Comparison of ENCODE assay signal across 22 mouse cellular contexts in genomic region chr9:67878197-67878769, GRCm38 (mm10). TPM values are rescaled to one million over a fixed set of nuclear protein-coding genes. Genes with fewer than 3 reads are reported as not detected.
DNase-seq lines count a peak whose midpoint lies in the region; ATAC-seq and TF ChIP-seq lines count a peak whose summit lies in the region.
"Had no signal": no experiment of that assay in that cellular context is flagged by ENCODE, and none has a peak within 500 bp of the region (broad histone marks: within the 10 kb centered on the region; RNA-seq: fewer than 3 reads in every experiment).

No protein-coding gene starts in this region.

- peak in 1 of 2 experiments; percentile 45; a peak in 1 of 4 replicates for TF ChIP-seq POLR2A in MEL (IDR thresholded peaks at IDR 0.05; ENCODE audit: control insufficient read depth in 1 of 2, insufficient read depth in 1 of 2, low read depth in 1 of 2, low read length in 2 of 2, poor library complexity in 1 of 2)

- H3K4me3 ChIP-seq in erythroblast, embryonic 14.5 days (replicated peaks): peak overlapping the region; percentile 37
- H3K4me3 ChIP-seq in MEL (ENCODE audit: control insufficient read depth in 1 of 2, insufficient read depth in 1 of 2, low read depth in 2 of 2, low read length in 2 of 2): peak overlapping the region; percentile 39 to 49
- no peak overlapping the region for H3K4me3 ChIP-seq in liver, postnatal 0 days (ENCODE audit: low read depth, low read length)
- H3K4me3 ChIP-seq: forebrain, embryonic 10.5 days; limb, embryonic 10.5 days; stomach, embryonic 15.5 days had no signal

- 62% methylated on average over 11 of the region's 11 CpGs for WGBS in liver, postnatal 0 days (ENCODE audit: insufficient replicate concordance)

- H3K4me1 ChIP-seq in erythroblast, embryonic 14.5 days (ENCODE audit: control insufficient read depth): peaks cover 53% of the 10 kb centered on the region
- H3K4me1 ChIP-seq in MEL (ENCODE audit: control insufficient read depth in 1 of 2, insufficient read depth in 2 of 2, low read length in 2 of 2): peaks cover 27 to 34% of the 10 kb centered on the region in 2 experiments
- H3K4me1 ChIP-seq in liver, postnatal 0 days (ENCODE audit: insufficient read depth): no peaks in the 10 kb centered on the region; the same call in none of the 2 replicates
- H3K4me1 ChIP-seq: forebrain, embryonic 10.5 days; stomach, embryonic 15.5 days had no signal

- TF ChIP-seq CTCF in MEL (IDR thresholded peaks at IDR 0.05 in 2 of 3, conservative IDR thresholded peaks at IDR 0.05 in 1 of 3; ENCODE audit: control insufficient read depth in 1 of 3, insufficient read depth in 1 of 3, low read depth in 2 of 3, low read length in 3 of 3, poor library complexity in 1 of 3, severe bottlenecking in 1 of 3): peak; percentile 50 to 75 (median 66); a peak in 5 of 6 replicates
- TF ChIP-seq CTCF in liver, postnatal 0 days (IDR thresholded peaks at IDR 0.05; ENCODE audit: low read depth): peak; percentile 47

- DNase-seq in MEL (ENCODE audit: low read depth, low spot score): peak; percentile 88
- DNase-seq in liver: peak; percentile 59
- no peak for DNase-seq in liver, postnatal 0 days
- DNase-seq in kidney, adult 8-10 months: no peak
- DNase-seq in adrenal gland, adult (ENCODE audit: inconsistent age in 2 of 2, low spot score in 1 of 2): no peak
- no peak for DNase-seq in spleen, postnatal 14 days (ENCODE audit: low spot score in 2 of 2)
- DNase-seq: cerebellum, adult 11 months; cerebellum, postnatal 14 days; embryo, embryonic 11 days; heart, adult 11 months; kidney, postnatal 36 days; lung, adult 18-20 months; lung, postnatal 14 days; right cerebral cortex, postnatal 25 days had no signal

- no peaks in the 10 kb centered on the region for H3K27me3 ChIP-seq in erythroblast, embryonic 14.5 days (ENCODE audit: control insufficient read depth)
- no peaks in the 10 kb centered on the region for H3K27me3 ChIP-seq in MEL (ENCODE audit: control insufficient read depth in 1 of 2, insufficient read depth in 2 of 2, low read length in 2 of 2)
- no peaks in the 10 kb centered on the region for H3K27me3 ChIP-seq in liver, postnatal 0 days (ENCODE audit: insufficient read depth, low read length)
- H3K27me3 ChIP-seq: stomach, embryonic 15.5 days had no signal

- peak overlapping the region; percentile 38 for H3K4me2 ChIP-seq in liver, postnatal 0 days (ENCODE audit: low read depth, low read length)
- H3K4me2 ChIP-seq: stomach, embryonic 15.5 days had no signal

- peak overlapping the region; percentile 99 for H3K27ac ChIP-seq in MEL (ENCODE audit: control insufficient read depth, low read depth, low read length)
- peak overlapping the region; percentile 57; the same call in 1 of the 2 replicates for H3K27ac ChIP-seq in liver, postnatal 0 days (ENCODE audit: low read depth)
- H3K27ac ChIP-seq: forebrain, embryonic 10.5 days; stomach, embryonic 15.5 days had no signal

- H3K9ac ChIP-seq in MEL (ENCODE audit: control insufficient read depth, low read depth, low read length, poor library complexity, severe bottlenecking): peak overlapping the region; percentile 75
- H3K9ac ChIP-seq in liver, postnatal 0 days (replicated peaks): no peak overlapping the region
- H3K9ac ChIP-seq: stomach, embryonic 15.5 days had no signal

- no peaks in the 10 kb centered on the region for H3K79me2 ChIP-seq in MEL (ENCODE audit: control insufficient read depth, insufficient read depth, low read length, poor library complexity)

- peak; percentile 82 to 95; a peak in 3 of 4 replicates for TF ChIP-seq EP300 in MEL (IDR thresholded peaks at IDR 0.05; ENCODE audit: low read depth in 1 of 2, low read length in 2 of 2)
- TF ChIP-seq EP300 in liver, postnatal 0 days (IDR thresholded peaks at IDR 0.05; ENCODE audit: low read depth): peak; percentile 88

- H3K9me3 ChIP-seq in erythroblast, embryonic 14.5 days (ENCODE audit: control insufficient read depth, low read length): no peaks in the 10 kb centered on the region
- no peaks in the 10 kb centered on the region for H3K9me3 ChIP-seq in MEL (replicated peaks; ENCODE audit: insufficient read depth, low read length)
- H3K9me3 ChIP-seq in liver, postnatal 0 days (ENCODE audit: low read length): no peaks in the 10 kb centered on the region
- H3K9me3 ChIP-seq: forebrain, embryonic 10.5 days; limb, embryonic 10.5 days; stomach, embryonic 15.5 days had no signal

- no peak for TF ChIP-seq RAD21 in MEL (IDR thresholded peaks at IDR 0.05; ENCODE audit: low read depth, low read length)

- ATAC-seq in erythroblast, adult 5-6 weeks (replicated peaks; ENCODE audit: low FRiP score, poor library complexity, severe bottlenecking): no peak
- peak; percentile 69 for ATAC-seq in liver, postnatal 0 days

- H3K36me3 ChIP-seq in erythroblast, embryonic 14.5 days (ENCODE audit: control insufficient read depth): peaks cover 49% of the 10 kb centered on the region
- peaks cover 0 to 44% of the 10 kb centered on the region in 2 experiments; a peak in 3 of 4 replicates for H3K36me3 ChIP-seq in MEL (ENCODE audit: control insufficient read depth in 1 of 2, insufficient read depth in 2 of 2, low read length in 2 of 2)
- H3K36me3 ChIP-seq in liver, postnatal 0 days (replicated peaks; ENCODE audit: insufficient read depth, low read length): peaks cover 38% of the 10 kb centered on the region
- H3K36me3 ChIP-seq: stomach, embryonic 15.5 days had no signal

TF ChIP-seq in MEL, 35 proteins besides CTCF, POLR2A, EP300 and RAD21:
- TF ChIP-seq SIN3A (IDR thresholded peaks at IDR 0.05; ENCODE audit: low read length) (peak; percentile 77), ETS1 (IDR thresholded peaks at IDR 0.05; ENCODE audit: low read depth, low read length) (peak; percentile 72), RCOR1 (IDR thresholded peaks at IDR 0.05; ENCODE audit: low read depth, low read length) (peak; percentile 65), CHD2 (IDR thresholded peaks at IDR 0.05; ENCODE audit: low read length) (no peak), TBP (IDR thresholded peaks at IDR 0.05; ENCODE audit: low read depth, low read length) (peak; percentile 88; the same call in 1 of the 2 replicates), MAX (IDR thresholded peaks at IDR 0.05; ENCODE audit: low read length) (peak; percentile 31; the same call in 1 of the 2 replicates), GATA1 (IDR thresholded peaks at IDR 0.05; ENCODE audit: low read depth, low read length) (peak; percentile 88), BHLHE40 (IDR thresholded peaks at IDR 0.05; ENCODE audit: borderline replicate concordance, low read depth, low read length) (0 out of 2 replicates have a peak, but pooled peaks have one; percentile 44), POLR2AphosphoS5 (IDR thresholded peaks at IDR 0.05; ENCODE audit: borderline replicate concordance, low read depth, low read length) (no peak), TAL1 (IDR thresholded peaks at IDR 0.05; ENCODE audit: low read length) (peak; percentile 77), MYB (IDR thresholded peaks at IDR 0.05; ENCODE audit: low read depth, low read length) (peak; percentile 86), TCF12 (IDR thresholded peaks at IDR 0.05; ENCODE audit: low read depth, low read length) (peak; percentile 69; the same call in 1 of the 2 replicates), HCFC1 (IDR thresholded peaks at IDR 0.05; ENCODE audit: low read depth, low read length) (no peak), E2F4 (IDR thresholded peaks at IDR 0.05; ENCODE audit: borderline replicate concordance, low read depth, low read length) (0 out of 2 replicates have a peak, but pooled peaks have one; percentile 17)

RNA-seq across cellular contexts. Expression of gene Vps13c, which starts 38.1 kb away (rescaled TPM):
- polyA plus RNA-seq in erythroblast, embryonic 14.5 days (2012): 0.26 and 0.37 TPM in 2 replicates
- 6.7 and 12.3 TPM in 2 replicates for total RNA-seq in erythroblast, adult 5-6 weeks (2015; ENCODE audit: low replicate concordance)
- 6.5 and 8.4 TPM in 2 replicates for total RNA-seq in erythroblast, adult 5-6 weeks (2017; ENCODE audit: low replicate concordance)
- total RNA-seq in MEL (2012; rRNA removed): 14.6 and 18.3 TPM in 2 replicates
- polyA plus RNA-seq in MEL (2012; ENCODE audit: insufficient read depth in 1 of 2, insufficient read length in 2 of 2, low read depth in 1 of 2, low replicate concordance in 2 of 2, missing spikeins in 1 of 2): 10 to 100 TPM in 1 of 2 experiments, not detected in 1; 28.3 TPM
- polyA plus RNA-seq in liver, postnatal 0 days (2015; fragmentation: Nextera tagmentation; extraction: Ambion mirVana): 3.2 and 3.4 TPM in 2 replicates

RNA-seq across cellular contexts. Expression of gene C2cd4a, which starts 46.2 kb away (rescaled TPM):
- 0.28 and 0.30 TPM in 2 replicates for polyA plus RNA-seq in erythroblast, embryonic 14.5 days (2012)
- not detected in 2 replicates for total RNA-seq in erythroblast, adult 5-6 weeks (2015; ENCODE audit: low replicate concordance)
- not detected in 2 replicates for total RNA-seq in erythroblast, adult 5-6 weeks (2017; ENCODE audit: low replicate concordance)
- not detected in 2 replicates for total RNA-seq in MEL (2012; rRNA removed)
- polyA plus RNA-seq in MEL (2012; ENCODE audit: insufficient read depth in 1 of 2, insufficient read length in 2 of 2, low read depth in 1 of 2, low replicate concordance in 2 of 2, missing spikeins in 1 of 2): not detected
- 0.09 and 0.89 TPM in 2 replicates for polyA plus RNA-seq in liver, postnatal 0 days (2015; fragmentation: Nextera tagmentation; extraction: Ambion mirVana)
- total RNA-seq: adrenal gland, adult 18-20 months; gastrocnemius, adult 8-10 months had no signal
- polyA plus RNA-seq: forebrain, embryonic 10.5 days; hindbrain, embryonic 11.5 days had no signal

Comparison
In these comparisons a context has a peak if more than half of its experiments do, and no peak if none do; other contexts are left out.
1. DNase-seq: peak in MEL (single experiment) and liver (single experiment); none in liver, postnatal 0 days (single experiment), kidney, adult 8-10 months (0 of 2), adrenal gland, adult (0 of 2) and spleen, postnatal 14 days (0 of 2).